Mouse (Mus musculus) skeletal muscle tissue, postnatal 0 days (tissue): ENCODE data around the gene Olfr1257. TPM values are rescaled to one million over a fixed set of nuclear protein-coding genes. Genes with fewer than 3 reads are reported as not detected.

ENCODE experiments used
- polyA plus RNA-seq: library from polyadenylated mRNA; unstranded; fragments of >200 nt; fragmentation: Nextera tagmentation; extraction: Ambion mirVana; gene quantifications from 2 replicates; pipeline ENCODE4 v1.2.1, GENCODE M21; 2015

Olfr1257 gene
- polyA plus RNA-seq: not detected in 2 replicates

DNA sequence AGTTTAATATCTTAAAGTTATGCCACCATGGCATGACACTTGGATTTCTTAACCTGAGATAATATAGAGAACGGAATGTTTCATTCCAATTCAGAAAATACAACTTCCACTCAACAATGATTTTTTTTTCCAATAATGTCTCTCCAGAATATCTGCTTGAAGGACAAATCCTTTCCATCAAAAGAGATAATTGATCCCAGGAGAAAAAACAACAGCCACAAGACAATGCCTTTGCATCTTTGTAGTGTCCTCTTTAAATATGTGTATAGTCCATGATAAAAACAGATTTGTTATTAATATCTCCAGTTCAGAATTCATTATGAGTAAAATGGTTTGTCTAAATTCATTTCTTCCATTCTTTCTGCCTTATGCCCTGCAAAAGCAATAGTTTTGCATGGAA is at the start of gene Olfr1257:
Olfr1257 (plus strand) TSS at position 301 of the 400 bp plus-strand sequence.

DNA sequence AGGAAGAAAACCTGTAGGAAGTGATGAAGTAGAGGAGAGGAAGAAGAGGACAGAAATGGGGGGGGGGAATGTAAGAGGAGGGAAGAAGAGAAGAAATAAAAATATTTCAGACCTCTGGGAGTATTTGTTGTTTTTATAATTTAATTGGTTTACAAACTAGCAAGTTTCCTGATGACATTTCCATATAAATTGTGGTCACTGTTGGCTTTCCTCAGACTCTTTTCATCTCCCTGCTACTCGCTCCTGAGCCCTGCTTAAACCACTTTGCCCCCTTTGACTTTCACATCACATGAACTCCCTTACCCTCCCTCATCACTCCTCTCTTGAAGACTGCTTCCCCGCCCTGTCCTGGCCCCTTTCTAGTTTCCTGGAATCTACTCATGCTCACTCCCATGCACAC is 36.8 kb upstream of the Olfr1257 start, which contains the start of gene Olfr1256:
Olfr1256 (minus strand) TSS at position 101 of the 400 bp plus-strand sequence.

DNA sequence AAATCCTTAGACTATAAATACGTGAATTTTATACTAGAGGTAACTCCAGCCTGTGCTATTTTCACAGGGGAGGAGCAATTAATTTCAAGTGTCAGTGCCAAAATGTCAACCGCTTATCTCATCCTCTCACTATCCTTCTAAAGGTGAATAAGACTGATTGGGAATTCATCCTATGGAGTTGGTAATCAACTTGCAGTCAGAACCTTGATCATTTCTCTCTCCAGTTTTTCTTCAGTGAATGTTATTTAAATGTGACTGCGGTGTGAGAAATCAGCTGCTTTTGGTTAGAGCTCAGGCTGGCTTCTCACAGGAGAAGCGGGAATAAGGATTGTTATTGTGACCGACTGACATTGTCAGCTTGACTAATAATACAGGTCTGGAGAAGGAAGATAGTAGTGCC is 30.1 kb upstream of the Olfr1257 start, which contains the start of gene Olfr48:
Olfr48 (minus strand) TSS at position 101 of the 400 bp plus-strand sequence.

DNA sequence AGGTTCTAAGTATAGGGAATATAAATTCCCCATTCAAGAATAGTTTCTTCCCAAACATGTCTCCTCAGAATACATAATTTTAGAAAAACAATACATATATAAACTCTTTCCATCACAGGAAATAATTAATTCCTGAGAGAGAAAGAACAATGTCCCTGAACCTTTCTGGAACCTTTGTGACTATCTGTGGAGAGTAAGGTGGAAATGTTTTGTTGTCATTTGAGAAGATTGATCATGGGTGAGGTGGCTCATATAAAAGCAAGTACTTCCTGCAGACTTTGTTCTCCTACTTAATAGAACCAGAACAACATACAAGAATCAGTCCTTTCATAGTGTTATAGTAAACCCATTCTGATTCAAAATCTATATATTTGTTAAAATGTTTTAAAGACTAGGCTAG is 48.8 kb downstream of the Olfr1257 start, which contains the start of gene Olfr1258:
Olfr1258 (plus strand) TSS at position 301 of the 400 bp plus-strand sequence.

Other genes with a start within 250 kb of the Olfr1257 start
- not detected in 2 replicates for gene Olfr1249, start 243.5 kb upstream of the Olfr1257 start, polyA plus RNA-seq
- not detected in 2 replicates for gene Olfr1250, start 217.0 kb upstream of the Olfr1257 start, polyA plus RNA-seq
- gene Olfr1251, start 206.5 kb upstream of the Olfr1257 start, polyA plus RNA-seq: not detected in 2 replicates
- gene Olfr1252, start 153.4 kb upstream of the Olfr1257 start, polyA plus RNA-seq: not detected in 2 replicates
- not detected in 2 replicates for gene Olfr1253, start 121.3 kb upstream of the Olfr1257 start, polyA plus RNA-seq
- gene Olfr1254, start 84.8 kb upstream of the Olfr1257 start, polyA plus RNA-seq: not detected in 2 replicates
- gene Olfr1255, start 66.4 kb upstream of the Olfr1257 start, polyA plus RNA-seq: not detected in 2 replicates
- not detected in 2 replicates for gene Olfr1256, start 36.9 kb upstream of the Olfr1257 start, polyA plus RNA-seq
- not detected in 2 replicates for gene Olfr48, start 30.2 kb upstream of the Olfr1257 start, polyA plus RNA-seq
- not detected in 2 replicates for gene Olfr1258, start 48.9 kb downstream of the Olfr1257 start, polyA plus RNA-seq
- not detected in 2 replicates for gene Olfr1259, start 70.2 kb downstream of the Olfr1257 start, polyA plus RNA-seq
- gene Olfr1260, start 95.9 kb downstream of the Olfr1257 start, polyA plus RNA-seq: not detected in 2 replicates
- gene Olfr1261, start 112.8 kb downstream of the Olfr1257 start, polyA plus RNA-seq: not detected in 2 replicates
- not detected in 2 replicates for gene Olfr1262, start 121.7 kb downstream of the Olfr1257 start, polyA plus RNA-seq
- gene Olfr1263, start 133.7 kb downstream of the Olfr1257 start, polyA plus RNA-seq: not detected in 2 replicates
- not detected in 2 replicates for gene Olfr1264, start 147.1 kb downstream of the Olfr1257 start, polyA plus RNA-seq
- gene Olfr1265, start 156.9 kb downstream of the Olfr1257 start, polyA plus RNA-seq: not detected in 2 replicates
- not detected in 2 replicates for gene Olfr140, start 185.2 kb downstream of the Olfr1257 start, polyA plus RNA-seq
- gene Olfr1269, start 243.0 kb downstream of the Olfr1257 start, polyA plus RNA-seq: not detected in 2 replicates